In the genomic region with DNA sequence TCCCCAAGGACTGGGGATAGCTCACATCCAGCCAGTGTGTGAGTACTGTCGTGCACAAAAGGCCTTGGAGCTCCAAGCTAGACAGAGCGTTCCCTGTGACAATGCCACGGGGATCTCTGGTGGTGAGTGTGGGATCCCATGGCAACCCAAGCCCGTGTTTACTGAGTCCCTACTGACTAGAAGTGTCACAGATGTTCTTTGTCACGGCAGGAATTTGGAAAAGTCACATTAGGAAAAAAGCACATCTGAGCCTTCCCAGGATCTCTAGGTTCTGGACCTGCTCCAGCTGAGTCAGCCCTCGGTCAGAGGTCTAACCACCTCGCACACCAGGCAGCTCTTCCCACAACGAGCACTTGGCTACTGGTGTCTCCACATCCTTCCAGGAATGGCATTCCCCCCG, we compare ENCODE assay signal across 13 mouse cellular contexts. TPM values are rescaled to one million over a fixed set of nuclear protein-coding genes. Genes with fewer than 3 reads are reported as not detected.
DNase-seq lines count a peak whose midpoint lies in the region; ATAC-seq and TF ChIP-seq lines count a peak whose summit lies in the region.
"Had no signal": no experiment of that assay in that cellular context is flagged by ENCODE, and none has a peak within 500 bp of the region (broad histone marks: within the 10 kb centered on the region; RNA-seq: fewer than 3 reads in every experiment).

No protein-coding gene starts in this region.

- CTCF ChIA-PET in Patski (lab: Charles Lee) = interaction anchor here (1.2 to 2.0 kb wide), 3 partner anchors 9 to 42 kb away, joined by 4 to 9 read pairs (median 5); no protein-coding TSS in a partner anchor

- H3K27me3 ChIP-seq in hindbrain, embryonic 12.5 days = no peaks in the 10 kb centered on the region
- H3K27me3 ChIP-seq in hindbrain, embryonic 14.5 days (ENCODE audit: control insufficient read depth, insufficient read depth, low read length) = no peaks in the 10 kb centered on the region
- peaks cover 16% of the 10 kb centered on the region for H3K27me3 ChIP-seq in Patski
- no peaks in the 10 kb centered on the region for H3K27me3 ChIP-seq in heart, postnatal 0 days (ENCODE audit: control insufficient read depth, insufficient read depth, low read length)
- H3K27me3 ChIP-seq in forebrain, embryonic 10.5 days (ENCODE audit: poor library complexity, severe bottlenecking) = no peaks in the 10 kb centered on the region

- in situ Hi-C loops in Patski (cut with MboI; ENCODE audit: low pct_unique_long_range_greater_than_20kb) = no loop called here

- ATAC-seq in hindbrain, embryonic 12.5 days (ENCODE audit: low FRiP score) = 0 out of 2 replicates have a peak, but pooled peaks have one; percentile 21
- no peak for ATAC-seq in hindbrain, embryonic 14.5 days (ENCODE audit: low FRiP score)
- no peak for ATAC-seq in Patski
- ATAC-seq in heart, postnatal 0 days (ENCODE audit: insufficient read depth, low read depth) = peak; percentile 74

- POLR2A ChIA-PET in Patski (lab: Charles Lee) = no interaction called here

- H3K27ac ChIP-seq in hindbrain, embryonic 12.5 days = no peak overlapping the region
- no peak overlapping the region for H3K27ac ChIP-seq in hindbrain, embryonic 14.5 days
- H3K27ac ChIP-seq in heart, postnatal 0 days (ENCODE audit: low read depth) = no peak overlapping the region
- no peak overlapping the region for H3K27ac ChIP-seq in forebrain, embryonic 10.5 days
- H3K27ac ChIP-seq: heart, embryonic 13.5 days; limb, embryonic 12.5 days had no signal

- H3K4me3 ChIP-seq in hindbrain, embryonic 12.5 days = no peak overlapping the region
- no peak overlapping the region for H3K4me3 ChIP-seq in hindbrain, embryonic 14.5 days (replicated peaks; ENCODE audit: low read length)
- no peak overlapping the region for H3K4me3 ChIP-seq in heart, postnatal 0 days (ENCODE audit: low read depth, low read length)
- no peak overlapping the region for H3K4me3 ChIP-seq in forebrain, embryonic 10.5 days
- H3K4me3 ChIP-seq: heart, embryonic 13.5 days; limb, embryonic 12.5 days had no signal

- no peak for TF ChIP-seq EP300 in heart, postnatal 0 days (IDR thresholded peaks at IDR 0.05; ENCODE audit: low read depth)

- TF ChIP-seq CTCF in Patski (IDR thresholded peaks at IDR 0.05) = no peak
- TF ChIP-seq CTCF in heart, postnatal 0 days (IDR thresholded peaks at IDR 0.05; ENCODE audit: low read depth) = no peak

- peaks cover 13% of the 10 kb centered on the region for H3K4me1 ChIP-seq in hindbrain, embryonic 12.5 days
- H3K4me1 ChIP-seq in hindbrain, embryonic 14.5 days (replicated peaks; ENCODE audit: control insufficient read depth, insufficient read depth, low read length) = peaks cover 5% of the 10 kb centered on the region; the same call in 1 of the 2 replicates
- no peaks in the 10 kb centered on the region for H3K4me1 ChIP-seq in heart, postnatal 0 days (ENCODE audit: control insufficient read depth, insufficient read depth)
- 0 out of 2 replicates have a peak, but pooled peaks cover 3% of the 10 kb centered on the region for H3K4me1 ChIP-seq in forebrain, embryonic 10.5 days
- H3K4me1 ChIP-seq: heart, embryonic 13.5 days had no signal

- no peaks in the 10 kb centered on the region for H3K36me3 ChIP-seq in hindbrain, embryonic 12.5 days
- H3K36me3 ChIP-seq in hindbrain, embryonic 14.5 days (replicated peaks; ENCODE audit: control insufficient read depth, insufficient read depth) = no peaks in the 10 kb centered on the region
- no peaks in the 10 kb centered on the region for H3K36me3 ChIP-seq in heart, postnatal 0 days (replicated peaks; ENCODE audit: control insufficient read depth, insufficient read depth, low read length)
- no peaks in the 10 kb centered on the region for H3K36me3 ChIP-seq in forebrain, embryonic 10.5 days (replicated peaks)
- H3K36me3 ChIP-seq: heart, embryonic 13.5 days; limb, embryonic 12.5 days had no signal

- H3K9me3 ChIP-seq in hindbrain, embryonic 12.5 days (replicated peaks) = no peaks in the 10 kb centered on the region
- no peaks in the 10 kb centered on the region for H3K9me3 ChIP-seq in hindbrain, embryonic 14.5 days (ENCODE audit: control insufficient read depth, low read length)
- no peaks in the 10 kb centered on the region for H3K9me3 ChIP-seq in heart, postnatal 0 days (replicated peaks; ENCODE audit: control insufficient read depth, low read length)
- H3K9me3 ChIP-seq in forebrain, embryonic 10.5 days = no peaks in the 10 kb centered on the region
- H3K9me3 ChIP-seq: heart, embryonic 13.5 days; limb, embryonic 12.5 days had no signal

- no peak overlapping the region for H3K4me2 ChIP-seq in hindbrain, embryonic 12.5 days (replicated peaks)
- H3K4me2 ChIP-seq in hindbrain, embryonic 14.5 days (replicated peaks) = no peak overlapping the region
- H3K4me2 ChIP-seq in heart, postnatal 0 days (ENCODE audit: low read depth, low read length) = no peak overlapping the region
- H3K4me2 ChIP-seq: heart, embryonic 13.5 days; limb, embryonic 12.5 days had no signal

- WGBS in hindbrain, embryonic 12.5 days = 51% methylated on average over 9 of the region's 9 CpGs
- WGBS in hindbrain, embryonic 14.5 days = 40% methylated on average over 9 of the region's 9 CpGs
- 40% methylated on average over 9 of the region's 9 CpGs for WGBS in heart, postnatal 0 days
- WGBS in forebrain, embryonic 10.5 days = 78% methylated on average over 9 of the region's 9 CpGs

- no peak overlapping the region for H3K9ac ChIP-seq in hindbrain, embryonic 12.5 days
- no peak overlapping the region for H3K9ac ChIP-seq in hindbrain, embryonic 14.5 days
- no peak overlapping the region for H3K9ac ChIP-seq in heart, postnatal 0 days (replicated peaks; ENCODE audit: low read depth, low read length)
- H3K9ac ChIP-seq: heart, embryonic 13.5 days; limb, embryonic 12.5 days had no signal

- DNase-seq in hindbrain, embryonic 14.5 days (ENCODE audit: low spot score) = no peak
- DNase-seq in 3134 (ENCODE audit: extremely low read depth, insufficient read length, low spot score) (peak; percentile 34), Patski (ENCODE audit: low read depth, low spot score) (peak; percentile 48)
- peak; percentile 27 for DNase-seq in heart, postnatal 0 days (ENCODE audit: low spot score)
- no peak for DNase-seq in forebrain, embryonic 10.5 days (ENCODE audit: extremely low spot score, low spot score)
- DNase-seq in cerebellum, adult 9-10 months = no peak
- DNase-seq: cerebellum, adult 11 months; kidney, adult 8-10 months; thymus, adult 2 months had no signal

RNA-seq across cellular contexts. Expression of a gene that starts 25.7 kb away (rescaled TPM):
- 0.71 and 0.73 TPM in 2 replicates for polyA plus RNA-seq in hindbrain, embryonic 12.5 days (2016; fragmentation: Nextera tagmentation; extraction: Ambion mirVana)
- 7.9 and 11.8 TPM in 2 replicates for polyA plus RNA-seq in hindbrain, embryonic 14.5 days (2014; fragmentation: Nextera tagmentation; extraction: Ambion mirVana)
- polyA plus RNA-seq in Patski (2021) = not detected
- 0.04 and 0.15 TPM in 2 replicates for total RNA-seq in heart, postnatal 0 days (2014; rRNA removed; ENCODE audit: low replicate concordance)
- 0.10 and 0.20 TPM in 2 replicates for polyA plus RNA-seq in heart, postnatal 0 days (2015; fragmentation: Nextera tagmentation; extraction: Ambion mirVana)
- not detected in 2 replicates for polyA plus RNA-seq in forebrain, embryonic 10.5 days (2016; fragmentation: Nextera tagmentation; extraction: Ambion mirVana)
- total RNA-seq: CH12.LX had no signal
- polyA plus RNA-seq: limb, embryonic 12.5 days had no signal

Comparison
In these comparisons a context has a peak if more than half of its experiments do, and no peak if none do; other contexts are left out.
1. ATAC-seq: peak in hindbrain, embryonic 12.5 days (single experiment) and heart, postnatal 0 days (single experiment); none in hindbrain, embryonic 14.5 days (single experiment) and Patski (single experiment).
2. DNase-seq: peak in 3134 (single experiment), Patski (single experiment) and heart, postnatal 0 days (single experiment); none in hindbrain, embryonic 14.5 days (single experiment), forebrain, embryonic 10.5 days (single experiment) and cerebellum, adult 9-10 months (single experiment).